Mouse (Mus musculus) liver, embryonic 13.5 days (tissue): ENCODE measurements around the gene Peli3. TPM values are rescaled to one million over a fixed set of nuclear protein-coding genes. Genes with fewer than 3 reads are reported as not detected.
A peak's percentile ranks its signal among the peaks of the same experiment; 100 is the strongest.
"Not testable (repeated sequence)": the region's sequence is repeated elsewhere in the genome, so short reads cannot be mapped to it uniquely, and the experiment has no call there.

ENCODE experiments used
- ATAC-seq: fragments of 200-750 bp; cut with Nextera tagmentation; 2 replicates; pipeline ENCODE4 v1.8.0; 2017; ENCODE audit warnings: low read depth, mild to moderate bottlenecking, moderate number of reproducible peaks, moderate library complexity
- DNase-seq: peaks from one replicate; pipeline ENCODE4 v3.0.0; 2022
- H3K27ac ChIP-seq: fragments of 300-500 bp; sonication (generic); 2 replicates; pipeline ENCODE4 v1.5.1; 2015; ENCODE audit warnings: moderate library complexity, mild to moderate bottlenecking, inconsistent platforms
- H3K27me3 ChIP-seq: fragments of 300-500 bp; sonication (generic); 2 replicates; pipeline ENCODE4 v1.6.1; 2015; ENCODE audit warnings: mild to moderate bottlenecking, inconsistent platforms
- H3K36me3 ChIP-seq: fragments of 300-500 bp; sonication (generic); 2 replicates; pipeline ENCODE4 v1.6.1; 2015; ENCODE audit warnings: mild to moderate bottlenecking, inconsistent platforms
- H3K4me1 ChIP-seq: fragments of 300-500 bp; sonication (generic); replicated peaks from 2 replicates; pipeline ENCODE4 v1.6.1; 2015; ENCODE audit warnings: inconsistent platforms
- H3K4me2 ChIP-seq: fragments of 300-500 bp; sonication (generic); 2 replicates; pipeline ENCODE4 v1.6.1; 2015; ENCODE audit warnings: inconsistent platforms, mild to moderate bottlenecking, moderate library complexity
- H3K4me3 ChIP-seq: fragments of 300-500 bp; sonication (generic); replicated peaks from 2 replicates; pipeline ENCODE4 v1.5.1; 2015; ENCODE audit warnings: mild to moderate bottlenecking, inconsistent platforms
- H3K9ac ChIP-seq: fragments of 300-500 bp; sonication (generic); 2 replicates; pipeline ENCODE4 v1.6.1; 2015; ENCODE audit warnings: mild to moderate bottlenecking, inconsistent platforms
- H3K9me3 ChIP-seq: fragments of 300-500 bp; sonication (generic); replicated peaks from 2 replicates; pipeline ENCODE4 v1.6.1; 2016; ENCODE audit warnings: inconsistent platforms
- WGBS: fragments of 180-500 bp; shearing (Covaris S2); methylation state at CpG from one replicate; pipeline ENCODE4 v1.1.7; 2015; ENCODE audit not compliant: insufficient replicate concordance; 5-methylcytosine and 5-hydroxymethylcytosine counted together
- polyA plus RNA-seq: library from polyadenylated mRNA; unstranded; fragments of >200 nt; fragmentation: Nextera tagmentation; extraction: Ambion mirVana; gene quantifications from 2 replicates; pipeline ENCODE4 v1.2.1, GENCODE M21; 2015

The Peli3 gene
- 0.10 and 0.13 TPM in 2 replicates for polyA plus RNA-seq

DNA sequence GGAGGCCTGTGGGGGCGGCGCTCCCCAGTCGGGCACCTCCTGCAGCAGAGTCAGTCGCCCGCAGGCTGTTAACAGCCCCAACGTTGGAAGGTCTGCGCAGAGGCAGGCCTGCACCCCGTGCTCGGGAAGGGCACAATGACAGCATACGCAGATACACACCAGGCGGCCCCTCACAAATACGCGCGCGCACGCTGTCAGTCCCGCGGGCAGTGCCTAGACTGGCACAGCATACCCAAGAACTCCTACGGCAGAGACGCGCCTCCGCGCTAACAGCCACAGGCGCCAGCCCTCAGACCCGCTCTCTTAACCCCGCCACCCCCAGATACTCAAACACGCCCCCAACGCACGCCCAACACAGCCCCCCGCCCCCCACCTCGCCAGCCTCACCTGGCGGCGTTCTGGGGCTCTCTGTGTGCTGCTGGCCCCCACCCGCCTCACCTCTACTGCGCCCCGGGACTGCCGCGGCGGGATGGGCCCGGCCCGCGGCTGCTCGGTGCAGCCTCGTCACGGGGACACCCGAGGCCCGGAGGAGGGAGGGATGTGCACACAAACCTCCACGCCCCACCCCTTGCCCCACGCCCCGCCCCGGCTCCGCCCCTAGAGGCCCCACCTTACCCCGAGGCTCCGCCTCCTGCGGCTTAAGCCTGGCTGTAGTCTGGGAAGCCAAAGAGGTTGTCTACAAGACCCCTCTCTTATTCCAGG, at the start of gene Peli3:
Gene Peli3, minus strand, starts transcription at position 577 of the 702 bp plus-strand sequence.
- Histone ChIP-seq H3K36me3 (no peaks in the 10 kb centered on the region), H3K9ac (peak within 1 kb of the TSS; percentile 49), H3K4me2 (peak within 1 kb of the TSS; percentile 87), H3K27ac (no peak within 1 kb of the TSS), H3K4me3 (peak within 1 kb of the TSS; percentile 62), H3K4me1 (peaks cover 16% of the 10 kb centered on the region), H3K27me3 (peaks cover 71% of the 10 kb centered on the region), H3K9me3 (no peaks in the 10 kb centered on the region)
- peak; percentile 55 for DNase-seq
- peak; percentile 91 for ATAC-seq
- 1% methylated on average over 55 of the region's 55 CpGs for WGBS

DNA sequence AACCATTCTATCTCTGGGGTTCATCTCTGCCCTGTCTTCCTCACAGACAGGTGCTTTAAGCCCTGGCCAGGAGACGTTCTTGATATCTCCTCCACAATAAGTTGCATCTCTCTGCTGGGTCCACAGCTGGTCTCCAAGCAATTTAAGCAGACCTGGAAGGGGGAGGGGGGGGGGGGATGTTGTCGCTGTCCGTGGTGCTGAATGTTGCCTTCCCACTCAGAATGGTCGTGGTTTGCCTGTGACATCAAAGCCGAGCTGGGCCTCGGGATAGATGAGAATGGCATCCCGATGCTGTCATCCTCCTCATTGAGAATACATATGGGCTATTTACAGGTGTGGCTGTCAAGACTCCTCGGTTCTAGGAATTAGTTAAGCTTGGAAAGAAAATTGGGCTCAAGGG, 49.4 kb upstream of the Peli3 start:
- Histone ChIP-seq H3K27me3 (peaks cover 55% of the 10 kb centered on the region), H3K4me3 (no peak overlapping the region), H3K36me3 (no peaks in the 10 kb centered on the region), H3K27ac (no peak overlapping the region), H3K9me3 (no peaks in the 10 kb centered on the region), H3K4me2 (no peak overlapping the region), H3K4me1 (no peaks in the 10 kb centered on the region), H3K9ac (no peak overlapping the region)
- DNase-seq = no peak
- no peak for ATAC-seq
- WGBS = 9% methylated on average over 8 of the region's 8 CpGs

DNA sequence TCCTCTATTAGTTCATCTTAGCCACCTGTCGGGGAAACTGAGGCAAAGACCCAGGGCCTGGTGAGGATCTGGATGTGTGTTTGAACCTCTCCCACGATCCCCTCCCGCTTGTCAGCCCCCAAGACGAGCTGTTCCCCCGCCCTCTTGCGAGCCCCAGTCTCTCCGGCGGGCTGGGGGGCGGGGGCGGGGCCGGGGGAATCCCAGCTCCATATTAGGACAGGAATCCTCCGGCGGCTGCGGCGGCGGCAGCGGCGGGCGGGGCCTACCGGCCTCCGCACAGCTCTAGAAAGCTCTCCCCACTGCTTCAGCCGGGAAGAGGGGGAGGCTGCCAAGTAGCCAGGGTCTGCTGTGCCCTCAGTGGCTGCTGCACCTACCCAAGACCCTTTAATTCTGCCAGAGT, 47.8 kb upstream of the Peli3 start:
- no peak for DNase-seq
- no peak for ATAC-seq
- Histone ChIP-seq H3K9me3 (no peaks in the 10 kb centered on the region), H3K27ac (no peak overlapping the region), H3K4me1 (no peaks in the 10 kb centered on the region), H3K36me3 (no peaks in the 10 kb centered on the region), H3K27me3 (peaks cover 54% of the 10 kb centered on the region), H3K9ac (no peak overlapping the region), H3K4me3 (no peak overlapping the region), H3K4me2 (no peak overlapping the region)
- WGBS = 2% methylated on average over 22 of the region's 22 CpGs

DNA sequence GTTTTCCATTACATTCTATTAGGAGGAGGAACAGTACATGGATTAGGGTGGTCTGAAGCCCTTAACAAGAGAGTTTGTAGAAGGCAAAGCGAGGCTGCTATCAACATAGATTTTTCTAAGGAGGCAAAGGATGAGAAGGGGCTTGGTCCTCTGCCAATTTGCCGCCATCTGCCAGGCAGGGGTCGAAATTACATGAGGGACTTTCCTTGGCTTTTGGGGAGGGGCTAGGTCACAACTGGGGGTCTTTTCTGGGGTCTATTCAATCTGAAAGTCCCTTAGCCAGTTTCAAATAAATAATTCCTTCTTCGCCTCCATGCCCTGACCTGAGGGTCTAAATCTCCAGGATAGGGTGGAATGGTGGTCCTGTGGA, 47.3 kb upstream of the Peli3 start, which contains the start of gene Npas4:
Gene Npas4, minus strand, starts transcription at position 61 of the 370 bp plus-strand sequence.
- Histone ChIP-seq H3K9me3 (no peaks in the 10 kb centered on the region), H3K4me2 (no peak within 1 kb of the TSS), H3K27me3 (peaks cover 59% of the 10 kb centered on the region), H3K4me1 (no peaks in the 10 kb centered on the region), H3K36me3 (no peaks in the 10 kb centered on the region), H3K27ac (no peak within 1 kb of the TSS), H3K4me3 (no peak within 1 kb of the TSS), H3K9ac (no peak within 1 kb of the TSS)
- 18% methylated on average over 4 of the region's 4 CpGs for WGBS
- DNase-seq (no peak), ATAC-seq (no peak)

DNA sequence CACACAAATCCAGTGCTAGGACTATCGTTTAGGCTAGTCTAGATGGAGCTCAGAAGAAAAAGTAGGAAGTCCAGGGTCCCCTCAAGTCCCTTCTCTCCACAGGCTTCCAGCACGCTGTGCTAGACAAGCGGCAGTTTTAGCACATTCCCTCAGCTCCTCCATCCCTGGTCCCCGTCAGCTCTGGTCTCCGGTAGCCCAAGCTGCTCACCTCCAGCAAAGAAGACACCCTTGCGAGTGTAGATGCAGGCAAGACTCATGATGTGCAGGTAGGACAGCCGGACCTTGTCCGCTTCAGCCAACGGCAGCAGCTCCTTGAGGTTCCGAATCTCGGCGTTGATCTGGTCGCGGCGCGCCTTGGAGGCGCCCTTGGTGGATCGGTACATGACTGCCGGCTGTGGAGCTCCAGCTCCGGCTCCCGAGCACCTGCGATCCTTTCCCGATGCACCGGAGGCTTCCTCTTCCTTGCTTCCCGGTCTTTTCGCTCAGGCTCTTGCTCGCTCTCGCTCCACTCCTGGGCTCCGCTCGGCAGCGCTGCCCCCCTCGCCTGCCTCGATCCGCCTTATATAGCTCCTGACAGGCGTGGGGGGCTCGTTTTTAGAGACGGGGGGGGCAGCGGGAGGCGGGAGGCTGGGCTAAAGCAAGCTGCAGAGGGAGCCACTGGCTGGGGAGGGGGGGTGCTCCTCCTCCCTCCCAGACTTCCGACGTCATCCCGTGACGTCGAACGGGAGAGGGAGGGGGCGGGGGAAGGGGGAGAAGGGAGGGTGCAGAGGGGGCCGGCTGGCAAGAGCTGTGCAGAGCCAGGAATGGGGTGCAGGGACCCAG, 46.7 kb upstream of the Peli3 start:
- no peak overlapping the region for H3K4me3 ChIP-seq
- no peaks in the 10 kb centered on the region for H3K36me3 ChIP-seq
- H3K27me3 ChIP-seq = peaks cover 65% of the 10 kb centered on the region
- H3K9me3 ChIP-seq = no peaks in the 10 kb centered on the region
- H3K4me1 ChIP-seq = no peaks in the 10 kb centered on the region
- no peak for ATAC-seq
- DNase-seq = no peak
- H3K9ac ChIP-seq = no peak overlapping the region
- WGBS = 22% methylated on average over 46 of the region's 47 CpGs
- H3K4me2 ChIP-seq = no peak overlapping the region
- H3K27ac ChIP-seq = no peak overlapping the region

DNA sequence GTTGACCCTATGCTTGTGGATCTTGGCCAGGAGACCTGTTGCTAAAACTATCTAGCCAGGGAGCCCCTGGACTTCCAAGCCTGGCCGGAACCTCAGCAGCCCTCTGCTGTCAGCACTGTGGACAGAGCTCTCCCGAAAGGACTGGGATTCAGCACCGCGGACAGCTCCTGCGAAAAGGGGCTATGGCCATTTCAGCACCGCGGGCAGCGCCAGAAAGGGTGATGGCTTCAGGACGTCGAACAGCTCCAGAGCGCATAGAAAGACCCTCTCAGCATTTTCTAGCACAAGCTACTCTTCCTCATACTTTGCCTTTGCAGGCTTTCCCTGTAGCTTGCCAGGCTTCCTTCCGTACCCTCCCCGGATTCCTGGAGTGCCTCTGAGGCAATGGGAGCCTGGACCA, 46.1 kb upstream of the Peli3 start:
- H3K27ac ChIP-seq = no peak overlapping the region
- peak; percentile 73 for DNase-seq
- peaks cover 71% of the 10 kb centered on the region for H3K27me3 ChIP-seq
- H3K36me3 ChIP-seq = no peaks in the 10 kb centered on the region
- H3K9me3 ChIP-seq = no peaks in the 10 kb centered on the region
- H3K4me2 ChIP-seq = no peak overlapping the region
- H3K4me1 ChIP-seq = no peaks in the 10 kb centered on the region
- no peak for ATAC-seq
- H3K9ac ChIP-seq = no peak overlapping the region
- WGBS = 5% methylated on average over 13 of the region's 13 CpGs
- H3K4me3 ChIP-seq = no peak overlapping the region

DNA sequence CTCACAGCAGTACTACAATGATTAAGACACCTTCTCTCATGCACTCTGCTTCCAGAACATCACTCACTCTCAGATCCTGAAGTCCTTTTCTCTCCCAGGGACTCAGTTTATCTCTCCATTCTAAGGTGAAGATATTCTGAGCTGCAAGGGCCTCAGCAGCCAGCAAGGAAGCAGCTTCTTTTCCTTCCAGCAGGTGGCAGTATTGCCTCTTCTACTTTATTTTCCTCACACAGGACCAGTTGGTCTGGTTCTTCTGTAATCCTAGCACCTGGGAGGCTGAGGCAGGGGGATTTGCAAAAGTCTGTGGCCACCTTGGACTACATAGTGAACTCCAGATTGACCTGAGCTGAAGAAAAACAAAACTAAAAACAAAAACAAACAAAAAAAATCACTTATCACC, 38.8 kb upstream of the Peli3 start:
- Histone ChIP-seq H3K27ac (no peak overlapping the region), H3K36me3 (no peaks in the 10 kb centered on the region), H3K4me2 (no peak overlapping the region), H3K9me3 (no peaks in the 10 kb centered on the region), H3K4me3 (no peak overlapping the region), H3K4me1 (no peaks in the 10 kb centered on the region), H3K27me3 (peaks cover 43% of the 10 kb centered on the region), H3K9ac (no peak overlapping the region)
- ATAC-seq (no peak), DNase-seq (no peak)

DNA sequence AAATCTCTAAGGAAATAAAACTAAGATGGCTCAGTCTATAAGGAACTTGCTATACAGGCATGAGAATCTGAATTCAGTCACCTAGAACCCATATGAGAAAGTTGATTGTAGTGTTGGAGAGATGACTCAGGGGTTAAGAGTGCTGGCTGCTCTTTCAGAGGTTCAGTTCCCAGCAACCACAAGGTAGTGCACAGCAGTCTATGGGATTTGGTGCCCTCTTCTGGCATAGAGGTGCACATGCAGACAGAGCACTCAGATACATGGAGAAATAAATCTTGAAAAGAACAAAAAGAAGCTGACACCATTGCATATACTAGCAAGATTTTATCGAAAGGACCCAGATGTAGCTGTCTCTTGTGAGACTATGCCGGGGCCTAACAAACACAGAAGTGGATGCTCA, 25.3 kb upstream of the Peli3 start:
- Histone ChIP-seq H3K27ac (no peak overlapping the region), H3K4me2 (no peak overlapping the region), H3K27me3 (no peaks in the 10 kb centered on the region), H3K36me3 (peaks cover 29% of the 10 kb centered on the region), H3K4me3 (no peak overlapping the region), H3K9me3 (no peaks in the 10 kb centered on the region), H3K9ac (no peak overlapping the region), H3K4me1 (peaks cover 7% of the 10 kb centered on the region)
- DNase-seq = peak; percentile 20
- ATAC-seq = no peak
- WGBS = 69% methylated on average over 2 of the region's 2 CpGs

DNA sequence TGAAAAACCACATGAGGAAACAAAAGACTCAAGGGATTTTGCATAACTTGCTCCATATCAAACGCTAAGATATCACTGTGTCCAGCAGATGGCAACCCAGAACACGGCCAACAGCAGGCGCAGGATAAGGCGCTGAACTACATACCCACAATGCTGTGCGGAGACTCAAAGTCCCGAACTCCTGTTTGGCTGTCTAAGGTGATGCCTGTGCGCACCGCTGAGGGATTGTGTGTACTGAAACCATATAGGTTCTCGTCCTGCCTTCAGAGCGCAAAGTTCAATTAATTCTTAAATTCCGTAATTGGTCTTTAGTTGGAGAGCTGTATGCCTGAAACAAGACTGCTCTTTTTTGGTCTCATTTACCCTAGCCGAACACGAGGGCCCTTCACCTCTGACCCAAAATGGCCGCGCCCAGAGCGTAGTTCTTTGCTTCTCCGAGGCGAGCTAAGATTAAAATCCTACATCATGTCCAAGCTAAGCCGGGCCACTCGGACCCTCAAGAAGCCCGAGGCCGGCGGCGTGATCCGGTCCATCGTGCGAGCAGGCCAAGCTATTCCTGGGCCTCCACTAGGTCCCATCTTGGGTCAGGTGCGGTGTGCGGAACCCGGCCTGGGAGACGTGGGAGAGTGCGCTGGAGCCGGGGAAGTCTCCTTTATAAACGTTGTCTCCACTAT, 19.1 kb upstream of the Peli3 start, which contains the start of gene Mrpl11:
Gene Mrpl11, plus strand, starts transcription at position 220 of the 674 bp plus-strand sequence.
- peak within 1 kb of the TSS; percentile 84 for H3K9ac ChIP-seq
- under 1% methylated on average over 34 of the region's 34 CpGs for WGBS

DNA sequence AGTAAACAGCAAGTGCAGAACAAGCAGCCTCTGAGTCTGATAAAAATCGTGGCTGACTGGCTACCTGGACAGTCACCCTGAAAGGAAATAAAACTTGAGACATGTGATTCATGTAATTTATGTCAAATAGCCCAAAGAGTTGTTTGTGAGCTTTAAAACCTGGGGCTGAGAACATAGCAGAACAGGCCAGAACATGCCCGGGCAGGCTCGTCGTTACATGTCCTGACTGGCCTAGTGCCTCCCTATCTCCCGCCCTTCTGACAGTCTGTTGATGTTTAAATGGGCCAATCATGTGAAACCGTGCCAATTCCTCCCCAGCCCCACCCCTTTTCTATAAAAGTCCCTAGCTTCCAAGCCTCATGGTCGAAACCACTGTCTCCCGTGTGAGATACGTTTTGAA, 5.7 kb upstream of the Peli3 start:
- peaks cover 37% of the 10 kb centered on the region for H3K27me3 ChIP-seq
- not testable (repeated sequence) for DNase-seq, H3K27ac ChIP-seq, H3K36me3 ChIP-seq, H3K9me3 ChIP-seq, H3K4me1 ChIP-seq, ATAC-seq, H3K4me2 ChIP-seq, H3K9ac ChIP-seq, H3K4me3 ChIP-seq
- 76% methylated on average over 9 of the region's 9 CpGs for WGBS

More for the DNA sequence above, 19.1 kb upstream of the Peli3 start, which contains the start of gene Mrpl11:
- Histone ChIP-seq H3K4me3 (peak within 1 kb of the TSS; percentile 80), H3K27me3 (no peaks in the 10 kb centered on the region; the same call in 1 of the 2 replicates), H3K27ac (peak within 1 kb of the TSS; percentile 57), H3K9me3 (no peaks in the 10 kb centered on the region), H3K4me2 (peak within 1 kb of the TSS; percentile 74), H3K36me3 (peaks cover 29% of the 10 kb centered on the region), H3K4me1 (peaks cover 13% of the 10 kb centered on the region)
- peak; percentile 96 for ATAC-seq
- DNase-seq = peak; percentile 86

DNA sequence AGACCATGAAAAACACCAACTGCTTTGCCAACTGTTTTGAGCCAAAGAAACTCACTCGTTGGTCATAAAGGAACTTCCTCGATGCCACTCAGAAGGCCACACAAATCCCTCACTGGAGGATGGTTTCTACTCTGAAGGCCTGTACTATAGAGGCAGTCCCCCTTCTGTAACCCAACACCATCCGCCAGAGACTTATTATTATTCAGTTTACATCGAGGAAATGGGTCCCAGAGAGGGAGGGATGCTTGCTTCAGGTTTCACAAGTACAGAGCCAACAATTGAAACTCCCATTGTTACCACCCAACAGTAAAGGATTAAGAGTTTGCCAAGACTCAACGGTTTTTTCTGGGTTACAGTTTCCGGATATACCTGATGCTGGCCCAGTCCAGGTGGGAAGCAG, 2.6 kb upstream of the Peli3 start:
- H3K4me2 ChIP-seq = no peak overlapping the region
- H3K36me3 ChIP-seq = no peaks in the 10 kb centered on the region
- H3K4me1 ChIP-seq = peaks cover 16% of the 10 kb centered on the region
- H3K27ac ChIP-seq = no peak overlapping the region
- H3K9ac ChIP-seq = no peak overlapping the region
- H3K9me3 ChIP-seq = no peaks in the 10 kb centered on the region
- WGBS = 34% methylated on average over 6 of the region's 6 CpGs
- no peak overlapping the region for H3K4me3 ChIP-seq
- no peak for DNase-seq
- no peak for ATAC-seq
- H3K27me3 ChIP-seq = peaks cover 67% of the 10 kb centered on the region
